Mouse (Mus musculus) E14TG2a.4 (cell line): ENCODE data around the gene Zfp335.

Experiments used
- CTCF ChIP-seq: conservative IDR thresholded peaks from 2 replicates; pipeline ENCODE4 v1.5.1; 2014; ENCODE audit warnings: low read length
- NANOG ChIP-seq: IDR thresholded peaks from 2 replicates; pipeline ENCODE4 v1.6.1; 2014; ENCODE audit warnings: borderline replicate concordance, low read length, mixed read lengths
- POU5F1 ChIP-seq: IDR thresholded peaks from 2 replicates; pipeline ENCODE4 v1.6.1; 2014; ENCODE audit warnings: low read length, borderline replicate concordance

DNA sequence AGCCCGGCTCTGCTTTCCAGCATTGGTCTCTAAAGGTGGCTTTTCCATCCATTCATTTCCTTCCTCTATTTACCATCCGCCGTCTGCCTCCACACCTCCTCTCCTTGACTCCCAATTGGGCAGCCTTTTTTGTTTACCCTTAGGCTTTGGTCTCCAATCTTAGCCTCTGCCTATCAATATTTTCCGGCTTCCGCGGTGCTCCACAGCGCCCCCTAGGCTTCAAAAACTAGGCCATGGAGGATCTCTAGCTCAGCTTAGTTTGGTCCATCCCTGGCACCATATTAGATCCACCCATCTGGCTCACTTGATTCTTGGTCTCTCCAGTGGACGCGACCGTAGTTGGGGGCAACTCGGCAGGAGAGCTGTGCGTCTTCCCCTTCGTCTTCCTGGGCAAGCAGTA, 38.9 kb upstream of the Zfp335 start:
- TF ChIP-seq CTCF (peak; percentile 80), POU5F1 (no peak), NANOG (no peak)
